Mouse (Mus musculus): ENCODE results near the gene Cpne6. TPM values are rescaled to one million over a fixed set of nuclear protein-coding genes. Genes with fewer than 3 reads are reported as not detected.
A peak's percentile ranks its signal among the peaks of the same experiment; 100 is the strongest.

The Cpne6 gene
- 0.24 and 0.39 TPM in 2 replicates for polyA plus RNA-seq (2015; fragmentation: Nextera tagmentation; extraction: Ambion mirVana)

DNA sequence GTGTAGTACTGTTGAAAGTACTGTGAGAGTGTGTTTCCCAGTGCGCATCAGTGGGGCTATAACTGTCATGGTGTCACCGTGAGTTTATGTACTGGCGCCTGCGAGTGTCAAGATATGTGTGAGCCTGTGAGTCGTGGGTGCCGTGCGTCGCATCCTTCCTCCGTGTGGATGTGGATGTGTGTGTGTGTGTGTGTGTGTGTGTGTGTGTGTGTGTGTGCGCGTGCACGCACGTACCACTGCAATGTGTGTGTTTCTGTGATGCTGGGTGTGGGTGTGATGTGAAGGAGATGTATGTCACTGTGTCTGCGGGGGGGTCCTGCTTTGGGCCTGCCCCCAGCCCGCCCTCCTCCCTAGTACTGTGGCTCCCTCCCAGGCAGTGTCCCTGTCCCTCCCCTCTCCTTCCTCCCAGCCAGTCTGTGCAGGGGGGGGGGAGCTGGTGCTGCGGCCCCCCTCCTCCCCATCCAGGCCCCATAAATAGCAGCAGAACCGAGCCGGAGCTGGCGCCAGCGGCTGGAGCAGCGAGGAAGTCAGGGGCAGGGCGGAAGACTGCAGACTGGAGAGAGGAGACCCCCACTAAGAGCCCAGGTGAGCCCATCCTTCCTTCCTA, at the start of gene Cpne6:
Gene Cpne6 (plus strand): TSS at position 321 of the 607 bp plus-strand sequence.
- no peak for TF ChIP-seq CTCF (IDR thresholded peaks at IDR 0.05; ENCODE audit: low read depth)
- H3K4me1 ChIP-seq (replicated peaks; ENCODE audit: control insufficient read depth, insufficient read depth, low read length): no peaks in the 10 kb centered on the region
- H3K27ac ChIP-seq (ENCODE audit: low read depth, low read length): no peak within 1 kb of the TSS
- H3K4me3 ChIP-seq (ENCODE audit: low read depth, low read length): no peak within 1 kb of the TSS
- H3K9ac ChIP-seq (ENCODE audit: low read depth, low read length): no peak within 1 kb of the TSS
- H3K27me3 ChIP-seq (replicated peaks; ENCODE audit: control insufficient read depth, insufficient read depth, low read length): no peaks in the 10 kb centered on the region
- no peaks in the 10 kb centered on the region for H3K9me3 ChIP-seq (ENCODE audit: control insufficient read depth)
- H3K36me3 ChIP-seq (ENCODE audit: control insufficient read depth, insufficient read depth): no peaks in the 10 kb centered on the region
- WGBS: 71% methylated on average over 22 of the region's 22 CpGs
- no peak within 1 kb of the TSS for H3K4me2 ChIP-seq (replicated peaks; ENCODE audit: low read depth)
- no peak for ATAC-seq

DNA sequence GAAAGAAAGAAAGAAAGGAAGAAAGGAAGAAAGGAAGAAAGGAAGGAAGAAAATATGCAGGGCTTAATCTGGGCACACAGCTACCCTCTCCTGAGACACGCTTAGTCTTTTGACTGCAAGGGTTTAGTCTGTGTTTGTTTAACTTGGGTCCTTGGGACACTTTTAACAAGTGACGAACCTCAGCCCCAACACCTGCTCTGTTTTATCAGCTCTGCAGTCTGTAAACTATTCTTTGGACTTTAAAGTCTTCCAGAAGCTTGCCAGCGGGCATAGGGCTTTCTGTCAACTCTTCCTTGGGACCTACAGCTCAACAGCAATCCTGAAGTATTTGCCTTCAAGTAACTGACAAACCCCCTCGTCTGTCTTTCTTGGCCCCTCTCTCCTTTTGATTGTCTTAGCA, 48.5 kb upstream of the Cpne6 start:
- no peak overlapping the region; the same call in 1 of the 2 replicates for H3K27ac ChIP-seq (ENCODE audit: low read depth, low read length)

DNA sequence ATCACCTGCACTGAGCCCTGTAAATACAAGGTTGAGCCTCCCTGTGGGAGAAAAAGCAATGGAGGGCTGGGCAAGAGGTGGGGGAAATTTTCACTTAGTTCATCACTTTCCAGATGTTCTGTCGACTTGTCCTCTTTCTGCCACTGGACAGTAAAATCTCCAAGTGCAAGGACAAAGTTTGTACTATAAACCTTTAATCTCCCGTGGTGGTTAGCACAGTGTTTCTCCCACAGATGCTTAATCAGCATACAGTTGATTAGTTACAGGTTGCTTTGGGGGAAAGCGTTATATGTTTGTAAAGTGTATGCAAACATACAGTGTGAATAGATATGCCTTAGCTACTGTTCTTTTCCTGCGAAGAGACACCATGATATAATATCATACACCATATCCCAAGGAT, 43.8 kb upstream of the Cpne6 start:
- no peak overlapping the region for H3K4me2 ChIP-seq (replicated peaks; ENCODE audit: low read depth)
- no peaks in the 10 kb centered on the region for H3K27me3 ChIP-seq (replicated peaks; ENCODE audit: control insufficient read depth, insufficient read depth, low read length)
- no peak overlapping the region for H3K9ac ChIP-seq (ENCODE audit: low read depth, low read length)
- no peak overlapping the region for H3K27ac ChIP-seq (ENCODE audit: low read depth, low read length)
- WGBS: 46% methylated on average over 4 of the region's 4 CpGs
- H3K4me3 ChIP-seq (ENCODE audit: low read depth, low read length): no peak overlapping the region
- TF ChIP-seq CTCF (IDR thresholded peaks at IDR 0.05; ENCODE audit: low read depth): no peak
- no peaks in the 10 kb centered on the region for H3K36me3 ChIP-seq (ENCODE audit: control insufficient read depth, insufficient read depth)
- no peak for ATAC-seq
- no peaks in the 10 kb centered on the region for H3K9me3 ChIP-seq (ENCODE audit: control insufficient read depth)
- H3K4me1 ChIP-seq (replicated peaks; ENCODE audit: control insufficient read depth, insufficient read depth, low read length): 0 out of 2 replicates have a peak, but pooled peaks cover 3% of the 10 kb centered on the region

More for the DNA sequence above, 48.5 kb upstream of the Cpne6 start:
- Histone ChIP-seq H3K36me3 (ENCODE audit: control insufficient read depth, insufficient read depth) (no peaks in the 10 kb centered on the region), H3K9ac (ENCODE audit: low read depth, low read length) (no peak overlapping the region), H3K4me2 (replicated peaks; ENCODE audit: low read depth) (no peak overlapping the region), H3K9me3 (ENCODE audit: control insufficient read depth) (no peaks in the 10 kb centered on the region), H3K27me3 (replicated peaks; ENCODE audit: control insufficient read depth, insufficient read depth, low read length) (no peaks in the 10 kb centered on the region), H3K4me3 (ENCODE audit: low read depth, low read length) (no peak overlapping the region), H3K4me1 (replicated peaks; ENCODE audit: control insufficient read depth, insufficient read depth, low read length) (no peaks in the 10 kb centered on the region)
- peak; percentile 34; the same call in 1 of the 2 replicates for ATAC-seq
- no peak for TF ChIP-seq CTCF (IDR thresholded peaks at IDR 0.05; ENCODE audit: low read depth)
- 16% methylated on average over 4 of the region's 4 CpGs for WGBS

DNA sequence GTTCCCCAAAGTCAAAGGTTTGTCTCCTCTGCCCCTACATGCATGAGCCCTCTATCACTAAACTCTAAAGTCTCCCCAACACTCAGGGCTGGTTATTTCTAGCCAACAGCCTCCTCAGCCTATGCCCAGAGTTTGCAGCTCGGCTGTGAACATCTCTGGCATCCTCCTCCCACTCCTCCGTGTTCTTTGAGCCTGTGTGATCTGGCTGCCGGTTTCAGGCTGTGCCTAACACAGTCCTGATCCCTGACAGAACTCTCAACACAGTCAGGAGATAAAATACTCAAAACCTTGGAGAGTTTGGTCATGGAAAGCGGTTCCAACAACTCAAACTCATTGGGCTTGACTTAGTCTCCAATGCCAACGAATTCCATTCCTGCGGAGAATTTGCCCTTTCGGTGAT, 43.1 kb upstream of the Cpne6 start:
- 0 out of 2 replicates have a peak, but pooled peaks cover 3% of the 10 kb centered on the region for H3K4me1 ChIP-seq (replicated peaks; ENCODE audit: control insufficient read depth, insufficient read depth, low read length)
- H3K27ac ChIP-seq (ENCODE audit: low read depth, low read length): no peak overlapping the region
- no peak overlapping the region for H3K9ac ChIP-seq (ENCODE audit: low read depth, low read length)
- ATAC-seq: no peak
- H3K4me2 ChIP-seq (replicated peaks; ENCODE audit: low read depth): no peak overlapping the region
- WGBS: 81% methylated on average over 7 of the region's 7 CpGs
- no peaks in the 10 kb centered on the region for H3K9me3 ChIP-seq (ENCODE audit: control insufficient read depth)
- H3K27me3 ChIP-seq (replicated peaks; ENCODE audit: control insufficient read depth, insufficient read depth, low read length): no peaks in the 10 kb centered on the region
- no peak overlapping the region for H3K4me3 ChIP-seq (ENCODE audit: low read depth, low read length)
- H3K36me3 ChIP-seq (ENCODE audit: control insufficient read depth, insufficient read depth): no peaks in the 10 kb centered on the region
- no peak for TF ChIP-seq CTCF (IDR thresholded peaks at IDR 0.05; ENCODE audit: low read depth)

DNA sequence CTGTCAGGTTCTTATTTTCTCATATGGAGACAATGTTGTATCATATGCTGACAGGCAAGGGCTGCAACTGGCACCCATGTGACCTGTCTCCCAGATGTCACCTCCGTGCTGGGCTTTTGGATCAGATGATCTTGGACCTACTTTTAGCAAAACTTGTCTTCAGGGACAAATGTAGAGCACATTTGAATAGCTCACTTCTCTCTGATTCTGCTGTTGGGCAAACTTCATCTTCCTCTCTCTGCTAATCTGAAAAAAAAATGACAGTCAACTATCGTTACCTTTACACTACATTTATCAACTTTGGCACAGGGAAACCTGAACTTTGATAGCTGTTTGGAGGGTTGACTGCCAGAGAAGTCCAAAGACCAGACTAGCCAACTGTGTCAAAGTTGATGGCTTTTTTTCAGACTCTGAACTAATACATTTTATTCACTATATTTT, 41.9 kb upstream of the Cpne6 start:
- no peak for TF ChIP-seq CTCF (IDR thresholded peaks at IDR 0.05; ENCODE audit: low read depth)
- peak overlapping the region; percentile 76 for H3K27ac ChIP-seq (ENCODE audit: low read depth, low read length)
- 0 out of 2 replicates have a peak, but pooled peaks cover 3% of the 10 kb centered on the region for H3K4me1 ChIP-seq (replicated peaks; ENCODE audit: control insufficient read depth, insufficient read depth, low read length)
- no peak overlapping the region for H3K9ac ChIP-seq (ENCODE audit: low read depth, low read length)
- no peak overlapping the region for H3K4me3 ChIP-seq (ENCODE audit: low read depth, low read length)
- H3K4me2 ChIP-seq (replicated peaks; ENCODE audit: low read depth): no peak overlapping the region; the same call in 1 of the 2 replicates
- H3K27me3 ChIP-seq (replicated peaks; ENCODE audit: control insufficient read depth, insufficient read depth, low read length): no peaks in the 10 kb centered on the region
- ATAC-seq: peak; percentile 56
- WGBS: 50% methylated on average over 2 of the region's 2 CpGs
- no peaks in the 10 kb centered on the region for H3K36me3 ChIP-seq (ENCODE audit: control insufficient read depth, insufficient read depth)
- no peaks in the 10 kb centered on the region for H3K9me3 ChIP-seq (ENCODE audit: control insufficient read depth)

GRCm38 (mm10) chr14:55469041-55469440, 41.2 kb upstream of the Cpne6 start:
- 30% methylated on average over 2 of the region's 2 CpGs for WGBS
- peak overlapping the region; percentile 76 for H3K27ac ChIP-seq (ENCODE audit: low read depth, low read length)

More at GRCm38 (mm10) chr14:55469041-55469440, 41.2 kb upstream of the Cpne6 start:
- peak; percentile 73 for ATAC-seq
- Histone ChIP-seq H3K9ac (ENCODE audit: low read depth, low read length) (no peak overlapping the region), H3K4me2 (replicated peaks; ENCODE audit: low read depth) (no peak overlapping the region), H3K4me1 (replicated peaks; ENCODE audit: control insufficient read depth, insufficient read depth, low read length) (0 out of 2 replicates have a peak, but pooled peaks cover 3% of the 10 kb centered on the region), H3K27me3 (replicated peaks; ENCODE audit: control insufficient read depth, insufficient read depth, low read length) (no peaks in the 10 kb centered on the region), H3K4me3 (ENCODE audit: low read depth, low read length) (no peak overlapping the region), H3K9me3 (ENCODE audit: control insufficient read depth) (no peaks in the 10 kb centered on the region), H3K36me3 (ENCODE audit: control insufficient read depth, insufficient read depth) (no peaks in the 10 kb centered on the region)
- TF ChIP-seq CTCF (IDR thresholded peaks at IDR 0.05; ENCODE audit: low read depth): no peak
